Mouse (Mus musculus) urinary bladder, adult 18-20 months (tissue): ENCODE results near the gene Ptges2.
"Not testable (repeated sequence)": the region's sequence is repeated elsewhere in the genome, so short reads cannot be mapped to it uniquely, and the experiment has no call there.

Experiments
- DNase-seq, 2 experiments: peaks; one replicate each; pipeline ENCODE4 v3.0.0; 2022; ENCODE audit warnings: low spot score in 2 of 2, mixed read lengths in 2 of 2

The Ptges2 gene

GRCm38 (mm10) chr2:32395484-32395945, at the start of gene Ptges2:
Ptges2 (plus strand) TSS chr2:32395896.
- peak; percentile 88 to 98 for DNase-seq

GRCm38 (mm10) chr2:32347019-32347418, 48.7 kb upstream of the Ptges2 start:
- DNase-seq, result no peak

- DNase-seq, result no peak
Measured at GRCm38 (mm10) chr2:32348311-32348710, 47.4 kb upstream of the Ptges2 start.

- no peak for DNase-seq
Measured at GRCm38 (mm10) chr2:32349625-32350255, 46.0 kb upstream of the Ptges2 start.

GRCm38 (mm10) chr2:32350471-32351051, 45.1 kb upstream of the Ptges2 start:
- no peak for DNase-seq

GRCm38 (mm10) chr2:32351471-32351961, 44.2 kb upstream of the Ptges2 start:
- no peak for DNase-seq

- DNase-seq, result no peak
Measured at GRCm38 (mm10) chr2:32352151-32353006, 43.3 kb upstream of the Ptges2 start, which contains the start of gene Ciz1. Ciz1 (plus strand) TSS chr2:32352327.

GRCm38 (mm10) chr2:32353007-32353542, 42.6 kb upstream of the Ptges2 start, which contains the start of gene Dnm1:
Dnm1 (minus strand) TSS chr2:32353338.
- DNase-seq, result peak; percentile 83 to 93

- DNase-seq, result no peak
Measured at GRCm38 (mm10) chr2:32353836-32354235, 41.9 kb upstream of the Ptges2 start.

GRCm38 (mm10) chr2:32354336-32354895, 41.3 kb upstream of the Ptges2 start:
- no peak for DNase-seq

GRCm38 (mm10) chr2:32356216-32356615, 39.5 kb upstream of the Ptges2 start:
- DNase-seq, result no peak

- DNase-seq, result no peak
Measured at GRCm38 (mm10) chr2:32357710-32358109, 38.0 kb upstream of the Ptges2 start.

GRCm38 (mm10) chr2:32358381-32358780, 37.3 kb upstream of the Ptges2 start:
- no peak for DNase-seq

- peak in 1 of 2 experiments; percentile 62 for DNase-seq
Measured at GRCm38 (mm10) chr2:32360741-32361140, 35.0 kb upstream of the Ptges2 start.

GRCm38 (mm10) chr2:32361437-32361836, 34.3 kb upstream of the Ptges2 start:
- DNase-seq, result peak; percentile 46 to 73

GRCm38 (mm10) chr2:32362274-32362673, 33.4 kb upstream of the Ptges2 start:
- not testable (repeated sequence) for DNase-seq

- peak; percentile 86 to 96 for DNase-seq
Measured at GRCm38 (mm10) chr2:32362817-32363340, 32.8 kb upstream of the Ptges2 start.

GRCm38 (mm10) chr2:32363376-32364106, 32.2 kb upstream of the Ptges2 start:
- no peak for DNase-seq

- no peak for DNase-seq
Measured at GRCm38 (mm10) chr2:32364121-32364520, 31.6 kb upstream of the Ptges2 start.

- no peak for DNase-seq
Measured at GRCm38 (mm10) chr2:32367315-32367714, 28.4 kb upstream of the Ptges2 start.

GRCm38 (mm10) chr2:32374191-32374590, 21.5 kb upstream of the Ptges2 start:
- no peak for DNase-seq
